Mouse (Mus musculus) embryonic fibroblast, embryonic 13.5 days (primary cell): ENCODE data around the gene Cep295nl.

Experiments
- CTCF ChIP-seq: IDR thresholded peaks from 2 replicates; pipeline ENCODE4 v1.5.1; 2011; ENCODE audit warnings: mild to moderate bottlenecking, control low read depth, low read length, moderate library complexity, borderline replicate concordance; ENCODE audit not compliant: insufficient read depth
- POLR2A ChIP-seq: IDR thresholded peaks from 2 replicates; pipeline ENCODE4 v1.6.1; 2011; ENCODE audit warnings: low read depth, mild to moderate bottlenecking, control low read depth, low read length, moderate library complexity

DNA sequence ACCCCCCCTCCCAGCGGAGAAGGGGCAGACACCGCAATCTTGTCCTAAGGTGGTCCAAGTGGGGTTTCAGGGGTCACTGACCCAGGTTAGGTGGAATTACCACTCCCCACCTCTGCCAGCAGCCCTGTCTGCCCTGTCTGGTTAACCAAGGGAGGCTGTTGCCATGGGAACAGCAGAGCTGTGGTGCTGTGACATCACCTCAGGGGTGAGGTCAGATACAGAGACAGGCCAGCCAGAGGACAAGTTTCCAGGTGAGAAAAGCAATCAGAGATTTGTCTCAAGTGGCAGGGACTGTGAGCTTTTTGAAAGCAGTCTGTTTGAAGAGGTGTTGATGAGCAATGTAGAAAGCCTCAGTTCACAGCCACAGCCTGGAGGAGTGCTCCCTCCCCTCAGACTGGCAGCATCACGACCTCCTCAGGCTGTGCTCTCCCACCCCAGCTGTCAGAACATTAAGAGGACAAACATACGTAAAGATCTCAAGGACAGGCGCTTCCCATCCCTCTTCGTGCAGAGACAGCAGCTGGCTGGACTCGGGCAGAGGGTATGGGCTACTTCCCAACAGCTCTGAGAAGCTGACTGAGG, at the start of gene Cep295nl:
- TF ChIP-seq CTCF (no peak), POLR2A (no peak)
